Mouse (Mus musculus): ENCODE results near the gene Map3k4. TPM values are rescaled to one million over a fixed set of nuclear protein-coding genes. Genes with fewer than 3 reads are reported as not detected.
A peak's percentile ranks its signal among the peaks of the same experiment; 100 is the strongest.

Map3k4 gene
- polyA plus RNA-seq, 1 experiment from 2014 or later, result 58.7 TPM

- Histone ChIP-seq H3K27me3 (ENCODE audit: insufficient read depth, low read length) (no peaks in the 10 kb centered on the region), H3K27ac (no peak overlapping the region), H3K4me1 (replicated peaks; ENCODE audit: insufficient read depth, low read length) (no peaks in the 10 kb centered on the region), H3K9me3 (replicated peaks; ENCODE audit: low read length) (no peaks in the 10 kb centered on the region), H3K9ac (ENCODE audit: low read depth, low read length) (no peak overlapping the region), H3K36me3 (ENCODE audit: insufficient read depth, low read length) (peaks cover 25% of the 10 kb centered on the region), H3K4me3 (replicated peaks; ENCODE audit: low read depth, low read length) (no peak overlapping the region), H3K4me2 (ENCODE audit: low read length) (no peak overlapping the region)
- DNase-seq (ENCODE audit: low spot score), result no peak
- no peak for TF ChIP-seq CTCF (IDR thresholded peaks at IDR 0.05; ENCODE audit: low read depth)
- ATAC-seq (replicated peaks; ENCODE audit: low FRiP score, low read depth), result no peak
- WGBS, result 85% methylated on average over 4 of the region's 4 CpGs
Measured at GRCm38 (mm10) chr17:12277297-12277696, 41.3 kb downstream of the Map3k4 start.

GRCm38 (mm10) chr17:12276496-12277200 lies 41.9 kb downstream of the Map3k4 start:
- H3K4me1 ChIP-seq (replicated peaks; ENCODE audit: insufficient read depth, low read length), result no peaks in the 10 kb centered on the region
- no peaks in the 10 kb centered on the region for H3K27me3 ChIP-seq (ENCODE audit: insufficient read depth, low read length)
- no peak for ATAC-seq (replicated peaks; ENCODE audit: low FRiP score, low read depth)
- no peak overlapping the region for H3K4me3 ChIP-seq (replicated peaks; ENCODE audit: low read depth, low read length)
- 89% methylated on average over 11 of the region's 11 CpGs for WGBS
- TF ChIP-seq CTCF (IDR thresholded peaks at IDR 0.05; ENCODE audit: low read depth), result no peak
- DNase-seq (ENCODE audit: low spot score), result no peak
- H3K36me3 ChIP-seq (ENCODE audit: insufficient read depth, low read length), result peaks cover 29% of the 10 kb centered on the region
- H3K4me2 ChIP-seq (ENCODE audit: low read length), result no peak overlapping the region
- H3K9me3 ChIP-seq (replicated peaks; ENCODE audit: low read length), result no peaks in the 10 kb centered on the region
- H3K9ac ChIP-seq (ENCODE audit: low read depth, low read length), result no peak overlapping the region
- H3K27ac ChIP-seq, result no peak overlapping the region

- TF ChIP-seq CTCF (IDR thresholded peaks at IDR 0.05; ENCODE audit: low read depth), result no peak
- DNase-seq (ENCODE audit: low spot score) (no peak), ATAC-seq (replicated peaks; ENCODE audit: low FRiP score, low read depth) (no peak)
- 78% methylated on average over 9 of the region's 9 CpGs for WGBS
- H3K27me3 ChIP-seq (ENCODE audit: insufficient read depth, low read length), result no peaks in the 10 kb centered on the region
- no peak overlapping the region for H3K4me3 ChIP-seq (replicated peaks; ENCODE audit: low read depth, low read length)
- H3K4me1 ChIP-seq (replicated peaks; ENCODE audit: insufficient read depth, low read length), result no peaks in the 10 kb centered on the region
- peaks cover 38% of the 10 kb centered on the region for H3K36me3 ChIP-seq (ENCODE audit: insufficient read depth, low read length)
- no peak overlapping the region for H3K27ac ChIP-seq
- no peaks in the 10 kb centered on the region for H3K9me3 ChIP-seq (replicated peaks; ENCODE audit: low read length)
- H3K9ac ChIP-seq (ENCODE audit: low read depth, low read length), result no peak overlapping the region
- no peak overlapping the region for H3K4me2 ChIP-seq (ENCODE audit: low read length)
Measured at GRCm38 (mm10) chr17:12275756-12276155, 42.8 kb downstream of the Map3k4 start.

- Histone ChIP-seq H3K4me3 (replicated peaks; ENCODE audit: low read depth, low read length) (no peak overlapping the region), H3K27ac (no peak overlapping the region), H3K4me1 (replicated peaks; ENCODE audit: insufficient read depth, low read length) (peaks cover 7% of the 10 kb centered on the region; the same call in 1 of the 2 replicates), H3K4me2 (ENCODE audit: low read length) (no peak overlapping the region), H3K36me3 (ENCODE audit: insufficient read depth, low read length) (peaks cover 39% of the 10 kb centered on the region), H3K9me3 (replicated peaks; ENCODE audit: low read length) (no peaks in the 10 kb centered on the region), H3K9ac (ENCODE audit: low read depth, low read length) (no peak overlapping the region), H3K27me3 (ENCODE audit: insufficient read depth, low read length) (no peaks in the 10 kb centered on the region)
- ATAC-seq (replicated peaks; ENCODE audit: low FRiP score, low read depth) (no peak), DNase-seq (ENCODE audit: low spot score) (no peak)
- 57% methylated on average over 5 of the region's 5 CpGs for WGBS
- TF ChIP-seq CTCF (IDR thresholded peaks at IDR 0.05; ENCODE audit: low read depth), result no peak
Measured at GRCm38 (mm10) chr17:12273032-12273431, 45.6 kb downstream of the Map3k4 start.

- DNase-seq (ENCODE audit: low spot score), result no peak
- Histone ChIP-seq H3K9me3 (replicated peaks; ENCODE audit: low read length) (no peaks in the 10 kb centered on the region), H3K36me3 (ENCODE audit: insufficient read depth, low read length) (peaks cover 36% of the 10 kb centered on the region), H3K27ac (no peak overlapping the region), H3K4me2 (ENCODE audit: low read length) (no peak overlapping the region), H3K27me3 (ENCODE audit: insufficient read depth, low read length) (no peaks in the 10 kb centered on the region), H3K9ac (ENCODE audit: low read depth, low read length) (no peak overlapping the region), H3K4me3 (replicated peaks; ENCODE audit: low read depth, low read length) (no peak overlapping the region), H3K4me1 (replicated peaks; ENCODE audit: insufficient read depth, low read length) (peaks cover 15% of the 10 kb centered on the region; the same call in 1 of the 2 replicates)
- no peak for ATAC-seq (replicated peaks; ENCODE audit: low FRiP score, low read depth)
- no peak for TF ChIP-seq CTCF (IDR thresholded peaks at IDR 0.05; ENCODE audit: low read depth)
- WGBS, result 93% methylated on average over 18 of the region's 18 CpGs
Measured at GRCm38 (mm10) chr17:12271805-12272204, 46.8 kb downstream of the Map3k4 start.

- no peak overlapping the region for H3K4me2 ChIP-seq (ENCODE audit: low read length)
- H3K4me3 ChIP-seq (replicated peaks; ENCODE audit: low read depth, low read length), result no peak overlapping the region
- TF ChIP-seq CTCF (IDR thresholded peaks at IDR 0.05; ENCODE audit: low read depth), result no peak
- H3K9ac ChIP-seq (ENCODE audit: low read depth, low read length), result no peak overlapping the region
- H3K4me1 ChIP-seq (replicated peaks; ENCODE audit: insufficient read depth, low read length), result peaks cover 18% of the 10 kb centered on the region; the same call in 1 of the 2 replicates
- H3K27me3 ChIP-seq (ENCODE audit: insufficient read depth, low read length), result no peaks in the 10 kb centered on the region
- ATAC-seq (replicated peaks; ENCODE audit: low FRiP score, low read depth), result peak; percentile 15; the same call in 1 of the 2 replicates
- H3K9me3 ChIP-seq (replicated peaks; ENCODE audit: low read length), result no peaks in the 10 kb centered on the region
- 0 out of 2 replicates have a peak overlapping the region, but pooled peaks have one; percentile 26 for H3K27ac ChIP-seq
- WGBS, result 51% methylated on average over 10 of the region's 10 CpGs
- H3K36me3 ChIP-seq (ENCODE audit: insufficient read depth, low read length), result peaks cover 15% of the 10 kb centered on the region
- peak; percentile 56 for DNase-seq (ENCODE audit: low spot score)
Measured at GRCm38 (mm10) chr17:12268538-12268937, 50.1 kb downstream of the Map3k4 start.
